Mouse (Mus musculus): ENCODE results near the gene Fiz1.
A peak's percentile ranks its signal among the peaks of the same experiment; 100 is the strongest.

The Fiz1 gene

DNA sequence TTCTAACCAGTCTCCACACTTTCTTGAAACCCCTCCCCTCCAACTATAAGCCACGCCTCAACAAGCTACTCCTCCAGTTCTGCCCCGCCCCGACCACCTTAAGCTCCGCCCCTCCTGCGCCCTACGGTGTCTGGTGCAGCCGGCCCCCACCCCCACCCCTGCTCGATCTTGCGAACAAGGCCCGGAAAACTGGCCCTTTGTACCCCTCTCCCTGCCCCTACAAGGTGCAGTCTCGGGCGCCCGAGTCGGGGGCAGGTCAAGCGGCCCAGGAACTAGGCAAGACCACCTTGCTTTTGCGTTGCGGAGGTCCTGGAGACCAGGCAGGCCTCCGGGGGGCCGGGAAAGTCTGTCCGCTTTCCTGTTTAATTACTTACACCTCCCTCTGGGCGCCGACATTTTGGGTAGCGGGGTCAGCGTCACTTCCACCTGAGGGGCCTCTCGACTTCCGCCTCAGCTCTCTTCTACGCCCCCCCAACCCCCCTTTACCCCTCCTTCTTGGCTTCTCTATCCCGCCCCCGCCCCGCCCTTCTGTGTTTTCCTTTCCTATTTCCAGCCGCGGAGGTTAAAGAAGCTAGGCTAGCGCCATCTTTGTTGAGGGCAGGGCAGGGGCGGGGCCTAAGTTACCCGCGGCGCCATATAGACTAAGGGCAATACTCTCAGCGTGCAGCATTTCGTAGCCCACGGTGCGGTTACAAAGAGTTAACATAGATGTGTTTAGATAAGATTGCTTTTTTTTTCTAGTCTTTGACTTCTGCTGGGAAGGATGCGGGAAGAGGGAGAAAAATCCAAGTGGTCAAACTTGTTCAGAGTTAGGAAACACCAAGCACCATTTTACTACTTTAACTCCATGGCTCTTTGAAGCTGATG is at the start of gene Fiz1, which contains the start of gene Zfp524:
Gene Fiz1 (minus strand): TSS at position 447 of the 867 bp plus-strand sequence.
Gene Zfp524 (plus strand): TSS at position 165 of the 867 bp plus-strand sequence.
- peak; percentile 91 to 98 for DNase-seq

DNA sequence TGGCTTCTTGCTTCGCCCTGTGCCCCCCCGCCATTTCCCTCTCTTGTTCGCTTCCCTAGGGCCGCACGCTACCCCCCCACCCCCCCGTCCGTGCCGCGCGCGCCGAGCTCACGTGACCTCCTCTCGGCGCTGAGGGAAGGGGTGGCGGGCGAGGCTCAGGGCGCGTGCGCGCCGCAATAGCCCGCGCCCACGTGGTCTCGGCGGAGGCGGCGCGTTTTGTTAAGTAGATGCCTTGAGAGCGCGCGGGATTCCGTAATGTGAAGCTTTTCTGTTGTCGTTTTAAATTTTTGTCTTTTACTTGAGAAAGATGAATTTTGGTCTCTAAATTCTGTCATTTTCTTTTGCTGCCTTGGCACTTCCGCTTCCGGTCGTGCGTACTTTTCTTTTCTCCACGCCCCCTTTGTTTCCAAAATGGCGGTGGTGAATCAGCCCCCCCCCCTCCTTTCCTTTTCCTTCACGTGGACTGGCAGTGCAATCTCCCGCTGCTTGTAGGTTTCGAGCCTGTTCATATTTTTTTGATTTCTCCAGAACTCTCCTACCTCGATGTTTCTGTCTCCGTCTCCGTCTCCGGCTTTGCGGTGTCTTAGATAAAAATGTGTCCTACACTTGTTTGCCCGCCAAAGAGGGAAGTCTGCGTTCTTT is 48.0 kb upstream of the Fiz1 start:
- no peak for DNase-seq

DNA sequence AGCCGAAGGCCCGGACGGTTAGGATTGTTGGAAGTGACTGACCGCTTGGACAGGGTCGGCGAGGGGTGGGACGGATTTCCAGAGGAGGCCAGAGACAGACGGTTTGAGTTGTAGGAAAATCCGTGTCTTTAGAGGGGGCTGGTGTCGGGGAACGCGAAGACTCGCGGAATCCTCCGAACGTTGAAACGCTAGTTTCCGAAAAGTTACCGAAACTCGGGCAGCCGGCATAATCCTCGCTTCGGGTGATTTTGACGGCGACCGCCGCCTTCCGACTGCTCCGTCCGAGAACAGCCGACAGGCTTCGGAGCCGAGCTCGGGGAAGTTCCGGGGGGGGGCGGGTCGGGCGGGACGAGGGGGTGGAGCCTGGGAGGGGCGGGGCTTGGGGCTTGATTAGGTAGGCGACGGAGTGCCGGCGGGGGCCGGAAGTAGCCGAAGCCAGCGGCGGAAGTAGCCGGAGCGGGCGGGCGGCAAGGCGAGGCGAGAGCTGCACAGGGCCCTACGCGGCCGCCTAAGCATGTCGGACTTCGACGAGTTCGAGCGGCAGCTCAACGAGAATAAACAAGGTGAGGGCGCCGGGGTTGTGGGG is 47.4 kb upstream of the Fiz1 start, which contains the start of gene U2af2:
Gene U2af2 (plus strand): TSS at position 370 of the 586 bp plus-strand sequence.
- peak; percentile 92 to 93 for DNase-seq

- DNase-seq, result peak; percentile 96 to 97
These were observed 46.7 kb upstream of the Fiz1 start for GRCm38 (mm10) chr7:5060944-5061773.

DNA sequence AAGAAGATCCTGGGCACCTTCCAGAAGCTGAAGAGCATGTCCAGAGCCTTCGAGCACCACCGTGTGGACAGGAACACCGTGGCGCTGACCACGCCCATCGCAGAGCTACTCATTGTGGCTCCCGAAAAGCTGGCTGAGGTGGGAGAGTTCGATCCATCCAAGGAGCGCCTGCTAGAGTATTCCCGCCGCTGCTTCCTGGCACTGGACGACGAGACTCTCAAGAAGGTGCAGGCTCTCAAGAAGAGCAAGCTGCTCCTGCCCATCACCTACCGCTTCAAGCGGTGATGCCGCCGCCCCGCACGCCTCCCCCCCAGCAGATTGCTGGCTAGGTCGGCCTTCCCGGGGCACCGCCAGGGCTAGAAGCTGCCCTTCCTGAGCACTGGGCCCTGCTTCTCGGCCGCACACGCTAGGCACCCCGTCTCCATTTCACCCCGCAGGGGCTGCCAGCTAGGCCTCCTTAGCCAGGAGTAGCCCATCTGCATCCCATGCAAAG is 45.8 kb upstream of the Fiz1 start:
- DNase-seq, result peak; percentile 58 to 75

GRCm38 (mm10) chr7:5059421-5059820 is 44.9 kb upstream of the Fiz1 start:
- DNase-seq, result no peak

- no peak for DNase-seq
These were observed 44.1 kb upstream of the Fiz1 start for GRCm38 (mm10) chr7:5058631-5059030.

- DNase-seq, result no peak
These were observed 43.3 kb upstream of the Fiz1 start for GRCm38 (mm10) chr7:5057804-5058203.

DNA sequence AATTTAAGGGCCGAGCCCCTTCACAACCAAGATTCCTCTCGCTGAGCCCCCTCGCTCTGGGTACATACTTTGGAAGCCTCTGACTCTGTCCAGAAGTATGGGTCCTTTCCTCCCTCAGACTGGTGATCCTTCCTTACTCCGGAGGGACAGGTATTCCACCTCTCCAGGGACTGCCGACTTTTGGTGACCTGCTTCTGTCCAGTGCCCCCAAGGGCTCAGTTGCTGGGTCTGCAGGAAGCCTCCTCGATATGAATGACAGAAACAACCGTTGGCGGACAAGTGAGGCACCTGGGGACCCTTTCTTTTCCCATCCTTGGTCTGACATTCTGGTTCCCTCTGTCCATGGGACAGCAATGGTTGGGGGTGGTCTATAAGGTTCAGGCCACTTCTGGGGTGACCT is 42.9 kb upstream of the Fiz1 start:
- DNase-seq, result no peak

DNA sequence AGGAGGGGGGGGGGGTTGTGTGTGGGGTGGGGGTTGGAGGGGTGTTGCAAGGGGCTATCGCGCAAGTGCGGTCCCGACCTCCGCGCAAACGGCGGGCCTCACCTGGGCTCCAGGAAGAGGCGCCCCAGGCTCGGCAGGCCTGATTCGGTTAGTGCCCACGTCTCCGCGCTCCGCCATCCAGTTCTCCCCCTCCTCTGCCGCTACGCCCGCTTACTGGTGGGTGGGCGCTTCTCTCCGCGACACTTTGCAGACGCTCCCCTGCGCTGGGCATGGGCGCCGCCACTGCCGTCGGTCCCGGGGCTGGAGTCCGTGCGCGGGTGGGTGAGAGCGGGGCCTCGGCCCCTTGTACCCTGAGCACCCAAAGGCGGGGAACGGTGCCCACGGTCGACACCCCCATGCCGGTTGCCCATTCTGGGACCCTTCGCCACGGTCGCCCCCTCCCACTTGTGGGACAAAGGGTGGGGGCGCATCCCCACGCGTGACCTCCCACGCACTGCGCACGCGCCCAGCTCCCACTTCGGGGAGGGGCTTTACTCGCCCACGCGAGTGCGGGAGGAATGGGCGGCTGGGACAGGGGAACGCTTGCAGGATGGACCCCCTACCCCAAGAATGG is 42.3 kb upstream of the Fiz1 start:
- DNase-seq, result no peak

DNA sequence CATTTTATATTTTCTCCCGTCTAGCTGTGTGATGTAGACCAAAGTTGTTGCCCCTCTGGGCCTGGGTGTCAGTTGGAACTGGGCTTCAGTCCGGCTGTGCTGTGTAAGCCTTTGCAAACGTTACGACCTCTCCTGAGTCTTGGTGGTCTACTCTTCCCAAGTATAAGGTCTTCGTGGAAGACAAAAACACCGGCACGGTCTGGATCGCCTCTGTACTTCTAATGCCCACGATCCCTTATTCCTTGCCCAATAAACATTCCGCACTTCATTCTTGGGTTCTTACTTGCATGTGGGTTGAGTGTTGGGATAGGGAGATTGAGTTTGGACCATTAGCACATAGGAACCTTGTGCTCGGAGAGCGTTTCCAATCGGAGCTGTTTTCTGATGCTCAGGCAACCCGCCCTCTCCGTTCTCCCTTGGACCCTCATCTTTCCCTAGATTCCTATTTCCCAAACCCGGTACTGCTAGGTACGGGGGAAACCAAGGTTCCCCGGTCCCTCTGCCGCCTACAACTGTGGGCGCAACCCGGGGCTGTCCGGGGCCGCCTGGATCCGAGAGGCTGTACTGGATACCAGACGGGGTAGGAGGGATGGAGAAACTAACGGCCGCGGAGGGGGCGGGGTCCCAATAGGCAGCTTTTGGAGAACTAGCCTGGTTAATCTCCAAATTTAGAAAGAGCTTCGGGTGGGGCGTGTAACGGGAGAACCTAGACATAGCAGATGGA is 39.1 kb upstream of the Fiz1 start:
- DNase-seq, result no peak

- no peak for DNase-seq
These were observed 38.4 kb upstream of the Fiz1 start for GRCm38 (mm10) chr7:5052931-5053343.

DNA sequence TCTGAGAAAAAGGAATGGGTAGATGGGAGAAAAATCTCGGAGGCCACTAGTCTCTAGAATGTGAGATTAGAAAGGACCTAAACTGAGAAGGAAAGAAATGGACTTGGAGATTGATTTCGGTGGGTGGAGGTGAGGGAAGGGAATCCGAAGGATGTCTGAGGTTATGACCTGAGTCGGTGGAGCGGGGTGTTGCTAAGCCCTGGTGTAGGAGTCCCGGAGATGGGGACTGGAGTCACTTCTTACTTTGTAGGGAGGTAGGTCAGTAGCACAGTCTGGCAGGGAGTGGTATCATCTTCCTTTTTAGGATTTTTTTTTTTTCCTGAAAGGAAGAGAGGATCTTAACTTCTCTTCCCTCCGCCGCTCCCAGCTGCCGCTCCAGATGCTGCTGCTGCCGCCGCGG is 37.9 kb upstream of the Fiz1 start:
- DNase-seq, result no peak

GRCm38 (mm10) chr7:5051193-5052192 is 37.0 kb upstream of the Fiz1 start, which contains the start of gene Zfp580:
Zfp580 (plus strand) TSS chr7:5051538.
- peak; percentile 39 to 68 for DNase-seq

- no peak for DNase-seq
These were observed 32.8 kb upstream of the Fiz1 start for GRCm38 (mm10) chr7:5047313-5047712.

GRCm38 (mm10) chr7:5046112-5046511 is 31.6 kb upstream of the Fiz1 start:
- DNase-seq, result no peak

GRCm38 (mm10) chr7:5044981-5045380 is 30.5 kb upstream of the Fiz1 start:
- DNase-seq, result no peak

- no peak for DNase-seq
These were observed 24.4 kb upstream of the Fiz1 start for GRCm38 (mm10) chr7:5038940-5039339.

DNA sequence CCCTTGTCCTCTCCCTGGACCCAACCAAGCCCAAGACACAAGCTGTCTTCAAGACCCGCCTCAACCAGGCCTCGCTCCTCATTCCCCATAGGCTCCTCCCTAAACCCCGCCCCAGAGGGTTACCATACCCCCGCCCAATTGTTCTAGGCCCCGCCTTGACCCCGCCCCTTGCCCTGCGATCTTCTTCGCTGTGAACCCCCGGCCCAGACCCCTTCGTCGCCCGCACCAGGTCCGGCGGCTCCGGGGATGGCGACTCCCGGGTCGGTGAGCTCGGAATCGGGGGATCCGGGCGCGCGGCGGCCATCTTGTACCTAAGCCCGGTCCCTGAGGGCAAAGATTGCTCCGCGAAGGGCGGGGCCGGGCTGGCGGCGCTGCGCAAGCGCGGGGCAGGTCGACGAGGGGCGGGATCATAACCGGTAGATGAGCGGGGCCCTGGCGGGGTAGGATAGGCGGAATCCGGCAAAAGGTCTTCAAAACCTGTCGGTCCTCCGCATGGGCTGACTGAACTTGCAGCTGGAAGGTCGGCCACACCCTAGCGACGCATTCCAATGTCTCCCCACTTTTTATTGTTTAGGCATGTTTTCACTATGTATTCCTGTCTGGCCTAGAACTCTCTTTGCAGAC is 23.7 kb upstream of the Fiz1 start, which contains the start of gene Zfp784:
Gene Zfp784 (minus strand): TSS at position 338 of the 624 bp plus-strand sequence.
- peak; percentile 88 to 94 for DNase-seq

Measured in spleen, adult 18-20 months (tissue).